Comparison of ENCODE assay signal across 18 mouse cellular contexts in the genomic region with DNA sequence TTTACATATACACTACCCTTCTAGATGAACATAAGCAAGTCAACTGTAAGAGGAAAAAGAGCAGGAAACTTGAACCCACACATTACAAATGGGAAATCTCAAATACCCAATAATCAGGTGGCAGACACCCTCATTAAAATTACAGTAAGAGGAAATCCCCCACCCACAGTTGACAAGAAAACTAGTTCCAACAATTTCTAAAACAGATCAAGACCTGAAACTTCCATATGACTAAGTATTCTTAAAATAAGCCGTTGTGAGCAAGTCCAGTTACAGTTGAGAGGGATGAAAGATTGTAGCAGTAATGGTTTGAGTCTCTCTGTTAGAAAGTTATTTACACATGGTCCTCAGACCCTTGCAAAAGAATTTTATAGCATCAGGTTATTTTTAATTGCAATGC.
DNase-seq lines count a peak whose midpoint lies in the region; ATAC-seq lines count a peak whose summit lies in the region.
"Had no signal": no experiment of that assay in that cellular context is flagged by ENCODE, and none has a peak within 500 bp of the region (broad histone marks: within the 10 kb centered on the region; RNA-seq: fewer than 3 reads in every experiment).

No protein-coding gene starts in this region.

- ATAC-seq in CD4-positive, CD25-positive, alpha-beta regulatory T cell, adult 4 months, result peak; percentile 47
- ATAC-seq in activated CD4-positive, CD25-positive, alpha-beta regulatory T cell, adult 4 months, result peak; percentile 37
- ATAC-seq in inflammation-experienced regulatory T-cells, adult 6 months, result peak; percentile 58
- no peak for ATAC-seq in granulocyte monocyte progenitor cell, adult 5-6 weeks (replicated peaks; ENCODE audit: poor library complexity, severe bottlenecking)
- ATAC-seq: forebrain, embryonic 14.5 days; forebrain, embryonic 16.5 days had no signal

- peak; percentile 49 for DNase-seq in CD4-positive helper T cell, adult 2 months (ENCODE audit: low read depth, low spot score)
- no peak for DNase-seq in B cell, adult 2 months
- DNase-seq in left cerebral cortex, adult 9 months (ENCODE audit: low spot score in 2 of 2), result no peak
- DNase-seq: adrenal gland, adult 8-10 months; adrenal gland, postnatal 14 days; adrenal gland, postnatal 36 days; cerebellum, adult 11-12 months; cerebellum, adult 8-10 months; cerebellum, adult 9-11 months; cerebellum, postnatal 14 days; cerebellum, postnatal 36 days; embryo, embryonic 11 days had no signal
